Mouse (Mus musculus) kidney, embryonic 14.5 days (tissue): ENCODE measurements around the gene Zic4. TPM values are rescaled to one million over a fixed set of nuclear protein-coding genes. Genes with fewer than 3 reads are reported as not detected.

ENCODE experiments used
- ATAC-seq: fragments of 200-750 bp; cut with Nextera tagmentation; 2 replicates; pipeline ENCODE4 v1.8.0; 2017; ENCODE audit warnings: moderate number of reproducible peaks, mild to moderate bottlenecking, moderate TSS enrichment, moderate library complexity; ENCODE audit not compliant: low FRiP score, low TSS enrichment
- H3K27ac ChIP-seq: fragments of 300-500 bp; sonication (generic); 2 replicates; pipeline ENCODE4 v1.5.1; 2014; ENCODE audit warnings: low read depth, mild to moderate bottlenecking, low read length, moderate library complexity, mixed read lengths
- H3K27me3 ChIP-seq: fragments of 300-500 bp; sonication (generic); 2 replicates; pipeline ENCODE4 v1.6.1; 2014; ENCODE audit warnings: mild to moderate bottlenecking, low read length; ENCODE audit not compliant: control insufficient read depth, insufficient read depth
- H3K36me3 ChIP-seq: fragments of 300-500 bp; sonication (generic); 2 replicates; pipeline ENCODE4 v1.6.1; 2014; ENCODE audit warnings: low read length, mixed read lengths; ENCODE audit not compliant: control insufficient read depth, insufficient read depth
- H3K4me1 ChIP-seq: fragments of 300-500 bp; sonication (generic); 2 replicates; pipeline ENCODE4 v1.6.1; 2014; ENCODE audit warnings: low read length, mixed read lengths; ENCODE audit not compliant: control insufficient read depth, insufficient read depth
- H3K4me2 ChIP-seq: fragments of 300-500 bp; sonication (generic); replicated peaks from 2 replicates; pipeline ENCODE4 v1.6.1; 2014; ENCODE audit warnings: low read depth, mild to moderate bottlenecking, low read length
- H3K4me3 ChIP-seq: fragments of 300-500 bp; sonication (generic); 2 replicates; pipeline ENCODE4 v1.5.1; 2014; ENCODE audit warnings: mild to moderate bottlenecking, low read length
- H3K9ac ChIP-seq: fragments of 300-500 bp; sonication (generic); 2 replicates; pipeline ENCODE4 v1.6.1; 2014; ENCODE audit warnings: low read depth, mild to moderate bottlenecking, low read length, moderate library complexity
- H3K9me3 ChIP-seq: fragments of 300-500 bp; sonication (generic); 2 replicates; pipeline ENCODE4 v1.6.1; 2016; ENCODE audit warnings: low read length; ENCODE audit not compliant: control insufficient read depth
- WGBS: fragments of 180-500 bp; shearing (Covaris S2); extraction: QIAGEN DNeasy Blood & Tissue Kit; methylation state at CpG from one replicate; pipeline ENCODE4 v1.1.7; 2014; 5-methylcytosine and 5-hydroxymethylcytosine counted together
- polyA plus RNA-seq: library from polyadenylated mRNA; unstranded; fragments of >200 nt; fragmentation: Nextera tagmentation; extraction: Ambion mirVana; gene quantifications from 2 replicates; pipeline ENCODE4 v1.2.1, GENCODE M21; 2014

The Zic4 gene
- polyA plus RNA-seq, 1 experiment from 2014 or later = not detected

GRCm38 (mm10) chr9:91401471-91401870 is 39.3 kb downstream of the Zic4 start:
- Histone ChIP-seq H3K9ac (no peak overlapping the region), H3K4me3 (no peak overlapping the region), H3K27me3 (peaks cover 98% of the 10 kb centered on the region), H3K27ac (no peak overlapping the region), H3K9me3 (no peaks in the 10 kb centered on the region), H3K36me3 (no peaks in the 10 kb centered on the region), H3K4me2 (no peak overlapping the region), H3K4me1 (no peaks in the 10 kb centered on the region)
- WGBS = 1% methylated on average over 10 of the region's 10 CpGs
- ATAC-seq = no peak

- no peak overlapping the region for H3K9ac ChIP-seq
- H3K4me3 ChIP-seq = no peak overlapping the region
- H3K4me2 ChIP-seq = no peak overlapping the region
- H3K27ac ChIP-seq = no peak overlapping the region
- no peaks in the 10 kb centered on the region for H3K9me3 ChIP-seq
- peaks cover 92% of the 10 kb centered on the region for H3K27me3 ChIP-seq
- no peaks in the 10 kb centered on the region for H3K36me3 ChIP-seq
- 1% methylated on average over 13 of the region's 13 CpGs for WGBS
- H3K4me1 ChIP-seq = no peaks in the 10 kb centered on the region
- ATAC-seq = no peak
These were observed 42.0 kb downstream of the Zic4 start for GRCm38 (mm10) chr9:91404229-91404628.

GRCm38 (mm10) chr9:91404905-91405752 is 42.9 kb downstream of the Zic4 start:
- Histone ChIP-seq H3K36me3 (no peaks in the 10 kb centered on the region), H3K9ac (no peak overlapping the region), H3K27ac (no peak overlapping the region), H3K9me3 (no peaks in the 10 kb centered on the region), H3K4me3 (no peak overlapping the region), H3K27me3 (peaks cover 92% of the 10 kb centered on the region), H3K4me1 (no peaks in the 10 kb centered on the region), H3K4me2 (no peak overlapping the region)
- no peak for ATAC-seq
- WGBS = 1% methylated on average over 27 of the region's 27 CpGs

- Histone ChIP-seq H3K4me3 (no peak overlapping the region), H3K27me3 (peaks cover 92% of the 10 kb centered on the region), H3K9me3 (no peaks in the 10 kb centered on the region), H3K36me3 (no peaks in the 10 kb centered on the region), H3K4me2 (no peak overlapping the region), H3K9ac (no peak overlapping the region), H3K4me1 (no peaks in the 10 kb centered on the region), H3K27ac (no peak overlapping the region)
- WGBS = 1% methylated on average over 16 of the region's 16 CpGs
- no peak for ATAC-seq
These were observed 43.6 kb downstream of the Zic4 start for GRCm38 (mm10) chr9:91405753-91406178.

- peaks cover 92% of the 10 kb centered on the region for H3K27me3 ChIP-seq
- WGBS = 1% methylated on average over 6 of the region's 6 CpGs
These were observed 44.1 kb downstream of the Zic4 start for GRCm38 (mm10) chr9:91406258-91406763.

GRCm38 (mm10) chr9:91409771-91410170 is 47.6 kb downstream of the Zic4 start:
- H3K9me3 ChIP-seq = no peaks in the 10 kb centered on the region
- 0% methylated on average over 3 of the region's 3 CpGs for WGBS
- ATAC-seq = no peak
- peaks cover 83% of the 10 kb centered on the region for H3K27me3 ChIP-seq
- H3K4me3 ChIP-seq = no peak overlapping the region
- no peak overlapping the region for H3K9ac ChIP-seq
- no peaks in the 10 kb centered on the region for H3K36me3 ChIP-seq
- H3K27ac ChIP-seq = no peak overlapping the region
- H3K4me2 ChIP-seq = no peak overlapping the region
- H3K4me1 ChIP-seq = no peaks in the 10 kb centered on the region

More at GRCm38 (mm10) chr9:91406258-91406763, 44.1 kb downstream of the Zic4 start:
- Histone ChIP-seq H3K4me2 (no peak overlapping the region), H3K36me3 (no peaks in the 10 kb centered on the region), H3K9ac (no peak overlapping the region), H3K27ac (no peak overlapping the region), H3K4me1 (no peaks in the 10 kb centered on the region), H3K4me3 (no peak overlapping the region), H3K9me3 (no peaks in the 10 kb centered on the region)
- no peak for ATAC-seq

- H3K4me2 ChIP-seq = no peak overlapping the region
- peaks cover 90% of the 10 kb centered on the region for H3K27me3 ChIP-seq
- H3K9ac ChIP-seq = no peak overlapping the region
- no peak for ATAC-seq
- no peaks in the 10 kb centered on the region for H3K36me3 ChIP-seq
- H3K4me3 ChIP-seq = no peak overlapping the region
- no peaks in the 10 kb centered on the region for H3K9me3 ChIP-seq
- WGBS = 2% methylated on average over 12 of the region's 12 CpGs
- no peak overlapping the region for H3K27ac ChIP-seq
- H3K4me1 ChIP-seq = no peaks in the 10 kb centered on the region
These were observed 51.9 kb downstream of the Zic4 start for GRCm38 (mm10) chr9:91414007-91414661.

GRCm38 (mm10) chr9:91420441-91420840 is 58.2 kb downstream of the Zic4 start:
- H3K4me1 ChIP-seq = no peaks in the 10 kb centered on the region
- H3K27me3 ChIP-seq = peaks cover 56% of the 10 kb centered on the region
- no peaks in the 10 kb centered on the region for H3K36me3 ChIP-seq
- H3K4me2 ChIP-seq = no peak overlapping the region
- ATAC-seq = no peak
- H3K4me3 ChIP-seq = no peak overlapping the region
- no peak overlapping the region for H3K27ac ChIP-seq
- WGBS = under 1% methylated on average over 18 of the region's 18 CpGs
- no peaks in the 10 kb centered on the region for H3K9me3 ChIP-seq
- H3K9ac ChIP-seq = no peak overlapping the region
